Comparison of ENCODE assay signal across 17 mouse cellular contexts in the genomic region with DNA sequence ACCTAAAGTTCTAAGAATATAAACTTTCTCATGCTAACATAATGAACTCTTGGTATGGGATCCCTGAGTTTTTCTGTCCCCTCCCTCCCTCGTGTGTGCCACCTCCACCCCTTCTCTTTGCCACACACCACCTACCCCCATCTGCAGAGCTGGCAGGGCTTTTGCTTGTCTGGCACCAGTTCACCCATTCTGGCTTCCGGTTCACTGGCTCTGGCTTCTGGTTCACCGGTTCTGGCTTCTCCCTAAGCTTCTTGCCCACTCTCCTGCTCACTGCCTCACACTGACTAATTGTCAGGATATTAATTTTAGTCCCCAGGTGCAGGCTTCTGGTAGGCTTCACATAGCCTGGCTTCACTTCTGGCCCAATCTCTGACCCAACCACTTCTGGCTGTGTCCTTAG.
"Had no signal": no experiment of that assay in that cellular context is flagged by ENCODE, and none has a peak within 500 bp of the region (broad histone marks: within the 10 kb centered on the region; RNA-seq: fewer than 3 reads in every experiment).

No protein-coding gene starts in this region.

- H3K4me1 ChIP-seq: liver, embryonic 13.5 days; stomach, embryonic 15.5 days had no signal

- DNase-seq: kidney, adult 18-20 months; kidney, adult 9 months; kidney, postnatal 25 days; layer of hippocampus, adult 9-11 months; liver, embryonic 13.5 days; lung, adult 2 months; lung, postnatal 14 days; lung, postnatal 4 days; midbrain, embryonic 14.5 days; right cerebral cortex, postnatal 25 days; spleen, adult 18-20 months; thymus, postnatal 25 days had no signal

- H3K4me2 ChIP-seq: limb, embryonic 12.5 days; limb, embryonic 15.5 days; liver, embryonic 13.5 days; midbrain, embryonic 11.5 days; stomach, embryonic 15.5 days had no signal

- H3K27me3 ChIP-seq: limb, embryonic 12.5 days; limb, embryonic 15.5 days; liver, embryonic 13.5 days; stomach, embryonic 15.5 days had no signal

- H3K4me3 ChIP-seq: left cerebral cortex, adult 2 months; limb, embryonic 12.5 days; limb, embryonic 15.5 days; liver, embryonic 13.5 days; stomach, embryonic 15.5 days had no signal

- H3K9ac ChIP-seq: limb, embryonic 12.5 days; limb, embryonic 15.5 days; liver, embryonic 13.5 days; stomach, embryonic 15.5 days had no signal

- H3K27ac ChIP-seq: left cerebral cortex, adult 2 months; limb, embryonic 12.5 days; limb, embryonic 15.5 days; liver, embryonic 13.5 days; stomach, embryonic 15.5 days had no signal

- H3K36me3 ChIP-seq: limb, embryonic 12.5 days; limb, embryonic 15.5 days; liver, embryonic 13.5 days; stomach, embryonic 15.5 days had no signal

- H3K9me3 ChIP-seq: limb, embryonic 12.5 days; limb, embryonic 15.5 days; liver, embryonic 13.5 days; stomach, embryonic 15.5 days had no signal
